Mouse (Mus musculus): ENCODE results near the gene Nipsnap2. TPM values are rescaled to one million over a fixed set of nuclear protein-coding genes. Genes with fewer than 3 reads are reported as not detected.
A peak's percentile ranks its signal among the peaks of the same experiment; 100 is the strongest.

Gene Nipsnap2
- polyA plus RNA-seq, 1 experiment from 2014 or later = 244 TPM

GRCm38 (mm10) chr5:129720176-129720575 lies 4.7 kb upstream of the Nipsnap2 start:
- peak; percentile 50 for TF ChIP-seq CTCF (IDR thresholded peaks at IDR 0.05)
- no peak for ATAC-seq

DNA sequence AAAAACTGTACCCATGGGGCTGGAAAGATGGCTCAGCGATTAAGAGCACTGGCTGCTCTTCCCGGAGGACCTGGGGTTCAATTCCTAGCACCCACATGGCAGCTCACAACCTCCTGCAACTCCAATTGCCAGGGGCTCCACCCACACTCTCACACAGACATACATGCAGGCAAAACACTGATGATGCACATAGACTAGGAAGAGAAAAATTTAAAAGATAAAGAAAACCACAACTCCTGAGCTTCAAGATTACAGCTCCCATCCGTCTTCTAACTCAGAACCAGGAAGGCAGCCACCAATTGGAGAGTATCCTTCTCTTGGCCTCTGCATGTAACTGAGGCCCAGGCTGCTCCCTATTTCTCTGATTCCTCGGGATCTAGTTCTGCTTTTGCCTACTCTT lies 595 bp upstream of the Nipsnap2 start:
- in situ Hi-C loops (cut with MboI; ENCODE audit: low pct_unique_long_range_greater_than_20kb) = loop anchor here (5.0 kb wide), 1 partner anchor 112 kb away; no protein-coding TSS in a partner anchor
- ChIA-PET POLR2A (interaction anchor here (0.6 to 2.1 kb wide), 5 partner anchors 55 to 535 kb away, joined by 3 to 7 read pairs (median 4); partner anchors contain the start of gene Psph), CTCF (interaction anchor here (0.6 to 2.6 kb wide), 23 partner anchors 8 to 546 kb away, joined by 3 to 16 read pairs (median 4); partner anchors contain the start of gene Mrps17)
- no peaks in the 10 kb centered on the region for H3K27me3 ChIP-seq
- ATAC-seq = peak; percentile 0
- TF ChIP-seq CTCF (IDR thresholded peaks at IDR 0.05) = no peak
- no peak for DNase-seq (ENCODE audit: low read depth, low spot score)

More at GRCm38 (mm10) chr5:129720176-129720575, 4.7 kb upstream of the Nipsnap2 start:
- ChIA-PET CTCF (interaction anchor here (0.9 kb wide), 1 partner anchor 10 kb away, joined by 3 read pairs; no protein-coding TSS in a partner anchor), POLR2A (no interaction called here)
- in situ Hi-C loops (cut with MboI; ENCODE audit: low pct_unique_long_range_greater_than_20kb) = loop anchor here (5.0 kb wide), 1 partner anchor 108 kb away; no protein-coding TSS in a partner anchor
- H3K27me3 ChIP-seq = no peaks in the 10 kb centered on the region
- DNase-seq (ENCODE audit: low read depth, low spot score) = no peak

- no peak for TF ChIP-seq CTCF (IDR thresholded peaks at IDR 0.05)
- DNase-seq (ENCODE audit: low read depth, low spot score) = no peak
- in situ Hi-C loops (cut with MboI; ENCODE audit: low pct_unique_long_range_greater_than_20kb) = no loop called here
- ChIA-PET CTCF (interaction anchor here (1.0 to 1.9 kb wide), 2 partner anchors 23 to 124 kb away, joined by 3 to 4 read pairs; no protein-coding TSS in a partner anchor), POLR2A (interaction anchor here (0.6 to 2.1 kb wide), 5 partner anchors 9 to 513 kb away, joined by 3 to 6 read pairs (median 4); no protein-coding TSS in a partner anchor)
- no peak for ATAC-seq
- H3K27me3 ChIP-seq = no peaks in the 10 kb centered on the region
Measured at GRCm38 (mm10) chr5:129725774-129726392, 1.0 kb downstream of the Nipsnap2 start.

- ChIA-PET POLR2A (interaction anchor here (1.9 kb wide), 1 partner anchor 13 kb away, joined by 5 read pairs; no protein-coding TSS in a partner anchor), CTCF (interaction anchor here (1.0 to 1.9 kb wide), 4 partner anchors 22 to 125 kb away, joined by 3 to 5 read pairs (median 4); no protein-coding TSS in a partner anchor)
- in situ Hi-C loops (cut with MboI; ENCODE audit: low pct_unique_long_range_greater_than_20kb) = no loop called here
- DNase-seq (ENCODE audit: low read depth, low spot score) (no peak), ATAC-seq (no peak)
- no peak for TF ChIP-seq CTCF (IDR thresholded peaks at IDR 0.05)
- H3K27me3 ChIP-seq = no peaks in the 10 kb centered on the region
Measured at GRCm38 (mm10) chr5:129726784-129727183, 1.9 kb downstream of the Nipsnap2 start.

DNA sequence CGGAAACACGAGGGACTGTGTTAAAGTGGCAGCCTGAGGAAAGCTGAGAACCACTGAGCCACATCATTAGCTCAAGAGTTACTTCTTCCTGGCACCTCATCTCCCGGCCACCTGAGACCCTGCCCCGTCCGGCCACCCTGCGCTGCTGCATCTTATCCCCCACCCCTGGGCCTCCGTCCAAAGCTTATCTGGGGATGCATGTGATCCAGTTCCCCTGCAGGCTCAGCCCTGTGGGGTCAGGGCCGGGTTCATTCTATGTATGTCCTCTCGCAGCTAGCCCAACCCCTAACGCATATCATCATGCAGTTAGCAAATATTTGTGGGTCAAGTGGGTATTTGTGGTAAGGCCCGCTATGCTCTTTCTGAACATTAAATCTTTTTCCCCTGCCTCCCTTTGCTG lies 4.4 kb downstream of the Nipsnap2 start:
- H3K27me3 ChIP-seq = no peaks in the 10 kb centered on the region
- DNase-seq (ENCODE audit: low read depth, low spot score) = no peak
- in situ Hi-C loops (cut with MboI; ENCODE audit: low pct_unique_long_range_greater_than_20kb) = no loop called here
- ChIA-PET POLR2A (no interaction called here), CTCF (interaction anchor here (1.0 kb wide), 1 partner anchor 56 kb away, joined by 5 read pairs; no protein-coding TSS in a partner anchor)
- TF ChIP-seq CTCF (IDR thresholded peaks at IDR 0.05) = no peak
- peak; percentile 19 for ATAC-seq

DNA sequence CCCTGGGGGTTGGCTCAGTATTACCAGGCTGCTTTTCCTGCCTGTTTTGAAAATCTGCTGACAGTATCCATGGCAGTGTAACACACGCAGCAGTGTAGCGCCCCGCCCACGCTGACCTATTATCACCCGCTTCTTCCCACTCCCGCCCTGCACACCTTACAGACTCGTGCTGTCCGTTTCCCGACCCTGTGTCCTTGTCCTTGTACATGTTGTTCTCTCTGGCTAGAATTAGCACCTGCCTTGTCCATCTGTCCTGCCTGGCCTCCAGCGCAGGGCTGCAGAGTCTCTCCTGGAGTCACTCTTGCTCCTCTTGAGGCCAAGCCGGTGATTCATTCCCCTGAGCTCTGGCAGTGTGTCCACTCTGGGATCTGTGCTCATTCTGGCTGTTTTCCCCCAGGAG lies 5.5 kb downstream of the Nipsnap2 start:
- in situ Hi-C loops (cut with MboI; ENCODE audit: low pct_unique_long_range_greater_than_20kb) = no loop called here
- peak; percentile 70 for ATAC-seq
- CTCF ChIA-PET = no interaction called here
- TF ChIP-seq CTCF (IDR thresholded peaks at IDR 0.05) = no peak
- DNase-seq (ENCODE audit: low read depth, low spot score) = peak; percentile 27
- POLR2A ChIA-PET = no interaction called here
- H3K27me3 ChIP-seq = no peaks in the 10 kb centered on the region

GRCm38 (mm10) chr5:129731021-129731420 lies 6.2 kb downstream of the Nipsnap2 start:
- in situ Hi-C loops (cut with MboI; ENCODE audit: low pct_unique_long_range_greater_than_20kb) = no loop called here
- CTCF ChIA-PET = no interaction called here
- POLR2A ChIA-PET = interaction anchor here (0.8 kb wide), 1 partner anchor 8 kb away, joined by 3 read pairs; no protein-coding TSS in a partner anchor
- no peak for TF ChIP-seq CTCF (IDR thresholded peaks at IDR 0.05)
- ATAC-seq (no peak), DNase-seq (ENCODE audit: low read depth, low spot score) (no peak)
- H3K27me3 ChIP-seq = no peaks in the 10 kb centered on the region

- DNase-seq (ENCODE audit: low read depth, low spot score) = no peak
- POLR2A ChIA-PET = interaction anchor here (0.6 to 1.3 kb wide), 2 partner anchors 15 to 37 kb away, joined by 3 to 5 read pairs; no protein-coding TSS in a partner anchor
- in situ Hi-C loops (cut with MboI; ENCODE audit: low pct_unique_long_range_greater_than_20kb) = no loop called here
- CTCF ChIA-PET = interaction anchor here (1.4 to 2.5 kb wide), 3 partner anchors 17 to 130 kb away, joined by 3 to 11 read pairs (median 5); partner anchors contain the start of gene Nipsnap2
- peak; percentile 73 for TF ChIP-seq CTCF (IDR thresholded peaks at IDR 0.05)
- H3K27me3 ChIP-seq = no peaks in the 10 kb centered on the region
- ATAC-seq = no peak
Measured at GRCm38 (mm10) chr5:129740976-129741375, 16.1 kb downstream of the Nipsnap2 start.

GRCm38 (mm10) chr5:129742903-129743488 lies 18.1 kb downstream of the Nipsnap2 start:
- DNase-seq (ENCODE audit: low read depth, low spot score) = no peak
- POLR2A ChIA-PET = interaction anchor here (0.6 kb wide), 1 partner anchor 260 kb away, joined by 3 read pairs; no protein-coding TSS in a partner anchor
- ATAC-seq = no peak
- in situ Hi-C loops (cut with MboI; ENCODE audit: low pct_unique_long_range_greater_than_20kb) = no loop called here
- CTCF ChIA-PET = interaction anchor here (1.2 to 1.6 kb wide), 2 partner anchors 13 to 19 kb away, joined by 3 to 8 read pairs; no protein-coding TSS in a partner anchor
- no peak for TF ChIP-seq CTCF (IDR thresholded peaks at IDR 0.05)
- H3K27me3 ChIP-seq = no peaks in the 10 kb centered on the region

DNA sequence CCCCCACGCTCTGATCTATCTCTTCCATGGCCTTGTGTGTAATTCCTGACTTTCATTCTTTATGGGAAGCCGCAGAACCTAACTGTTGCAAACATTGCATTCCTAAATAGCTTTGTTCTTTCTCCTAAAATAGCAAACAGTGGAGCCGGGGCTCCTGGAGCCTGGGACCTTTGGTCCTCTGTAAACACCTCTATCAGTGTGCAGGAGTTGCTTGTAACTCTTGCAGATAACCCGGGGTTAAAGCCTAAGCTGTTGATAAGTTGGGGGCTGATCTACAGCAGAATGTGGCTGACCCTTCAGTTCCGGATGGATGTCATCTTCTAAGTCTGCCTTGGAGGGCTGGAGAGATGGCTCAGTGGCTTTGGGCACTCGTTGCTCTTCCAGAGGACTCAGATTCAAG lies 19.2 kb downstream of the Nipsnap2 start:
- DNase-seq (ENCODE audit: low read depth, low spot score) (no peak), ATAC-seq (no peak)
- no peak for TF ChIP-seq CTCF (IDR thresholded peaks at IDR 0.05)
- in situ Hi-C loops (cut with MboI; ENCODE audit: low pct_unique_long_range_greater_than_20kb) = no loop called here
- CTCF ChIA-PET = interaction anchor here (1.6 to 1.7 kb wide), 2 partner anchors 12 to 19 kb away, joined by 8 read pairs; partner anchors contain the start of gene Nipsnap2
- H3K27me3 ChIP-seq = no peaks in the 10 kb centered on the region
- POLR2A ChIA-PET = no interaction called here

Measured in Patski (cell line).